Mouse (Mus musculus): ENCODE data around the gene Adgrf4.

- TF ChIP-seq POLR2A (IDR thresholded peaks at IDR 0.05; ENCODE audit: borderline replicate concordance, insufficient read depth, low read length) (no peak), CTCF (IDR thresholded peaks at IDR 0.05; ENCODE audit: borderline replicate concordance, insufficient read depth, low read depth, low read length) (no peak)
Observed at GRCm38 (mm10) chr17:42608270-42608669, 83.8 kb downstream of the Adgrf4 start.
